Mouse (Mus musculus) midbrain, embryonic 11.5 days (tissue): ENCODE data around the gene Rbm33. TPM values are rescaled to one million over a fixed set of nuclear protein-coding genes. Genes with fewer than 3 reads are reported as not detected.

ENCODE experiments used
- ATAC-seq: fragments of 200-750 bp; cut with Nextera tagmentation; 2 replicates; pipeline ENCODE4 v1.8.0; 2017; ENCODE audit warnings: moderate TSS enrichment, moderate library complexity; ENCODE audit not compliant: low FRiP score
- DNase-seq: peaks from one replicate; pipeline ENCODE4 v3.0.0; 2015; ENCODE audit warnings: low spot score; ENCODE audit errors: missing footprints
- H3K27ac ChIP-seq: fragments of 300-500 bp; sonication (generic); 2 replicates; pipeline ENCODE4 v1.5.1; 2014; ENCODE audit warnings: low read depth, low read length
- H3K27me3 ChIP-seq: fragments of 300-500 bp; sonication (generic); 2 replicates; pipeline ENCODE4 v1.6.1; 2014; ENCODE audit warnings: mild to moderate bottlenecking, low read length, moderate library complexity, mixed read lengths; ENCODE audit not compliant: control insufficient read depth, insufficient read depth
- H3K36me3 ChIP-seq: fragments of 300-500 bp; sonication (generic); 2 replicates; pipeline ENCODE4 v1.6.1; 2014; ENCODE audit warnings: mild to moderate bottlenecking, low read length, moderate library complexity, mixed read lengths; ENCODE audit not compliant: control insufficient read depth, insufficient read depth
- H3K4me1 ChIP-seq: fragments of 300-500 bp; sonication (generic); 2 replicates; pipeline ENCODE4 v1.6.1; 2014; ENCODE audit warnings: low read length; ENCODE audit not compliant: control insufficient read depth, insufficient read depth
- H3K4me2 ChIP-seq: fragments of 300-500 bp; sonication (generic); 2 replicates; pipeline ENCODE4 v1.6.1; 2014; ENCODE audit warnings: mild to moderate bottlenecking, moderate library complexity
- H3K4me3 ChIP-seq: fragments of 300-500 bp; sonication (generic); 2 replicates; pipeline ENCODE4 v1.5.1; 2014; ENCODE audit warnings: low read depth, low read length
- H3K9ac ChIP-seq: fragments of 300-500 bp; sonication (generic); 2 replicates; pipeline ENCODE4 v1.6.1; 2014; ENCODE audit warnings: low read length
- H3K9me3 ChIP-seq: fragments of 300-500 bp; sonication (generic); 2 replicates; pipeline ENCODE4 v1.6.1; 2016; ENCODE audit warnings: low read length; ENCODE audit not compliant: control insufficient read depth
- WGBS: fragments of 180-500 bp; shearing (Covaris S2); extraction: QIAGEN DNeasy Blood & Tissue Kit; methylation state at CpG from one replicate; pipeline ENCODE4 v1.1.7; 2014; 5-methylcytosine and 5-hydroxymethylcytosine counted together
- polyA plus RNA-seq: library from polyadenylated mRNA; unstranded; fragments of >200 nt; fragmentation: Nextera tagmentation; extraction: Ambion mirVana; gene quantifications from 2 replicates; pipeline ENCODE4 v1.2.1, GENCODE M21; 2014

Rbm33 gene
- polyA plus RNA-seq, 1 experiment from 2014 or later: 22.8 TPM

- Histone ChIP-seq H3K4me2 (peak within 1 kb of the TSS; percentile 81), H3K36me3 (no peaks in the 10 kb centered on the region), H3K9ac (peak within 1 kb of the TSS; percentile 67), H3K27ac (peak within 1 kb of the TSS; percentile 61), H3K9me3 (no peaks in the 10 kb centered on the region), H3K27me3 (peaks cover 76% of the 10 kb centered on the region), H3K4me1 (peaks cover 20% of the 10 kb centered on the region), H3K4me3 (peak within 1 kb of the TSS; percentile 51)
- 1% methylated on average over 31 of the region's 31 CpGs for WGBS
- peak; percentile 95 for DNase-seq
- ATAC-seq: peak; percentile 22; the same call in 1 of the 2 replicates
These were observed 149.9 kb downstream of the Rbm33 start, which contains the start of gene Shh for GRCm38 (mm10) chr5:28466760-28467306. Shh (minus strand) TSS chr5:28467256.

Other genes starting within 250 kb of the Rbm33 start
- gene Insig1, start 245.8 kb upstream of the Rbm33 start, polyA plus RNA-seq: 129 and 137 TPM in 2 replicates
- gene En2, start 151.4 kb upstream of the Rbm33 start, polyA plus RNA-seq: 2.4 and 2.9 TPM in 2 replicates
- gene Cnpy1, start 71.3 kb upstream of the Rbm33 start, polyA plus RNA-seq: 130 and 131 TPM in 2 replicates
- 4.9 and 6.8 TPM in 2 replicates for gene Shh, start 150.1 kb downstream of the Rbm33 start, polyA plus RNA-seq